Mouse (Mus musculus) right cerebral cortex, postnatal 4 days (tissue): ENCODE data around the gene P2ry6.
A peak's percentile ranks its signal among the peaks of the same experiment; 100 is the strongest.

ENCODE experiments used
- DNase-seq: peaks from one replicate; pipeline ENCODE4 v3.0.0-alpha.2; 2022

P2ry6 gene

GRCm38 (mm10) chr7:100911246-100911770, 63.1 kb downstream of the P2ry6 start:
- no peak for DNase-seq

- DNase-seq, result peak; percentile 46
These were observed 65.9 kb downstream of the P2ry6 start for GRCm38 (mm10) chr7:100908567-100908966.

- DNase-seq, result no peak
These were observed 66.4 kb downstream of the P2ry6 start for GRCm38 (mm10) chr7:100908061-100908460.

- DNase-seq, result peak; percentile 84
These were observed 67.2 kb downstream of the P2ry6 start for GRCm38 (mm10) chr7:100907231-100907630.

GRCm38 (mm10) chr7:100906029-100906789, 68.2 kb downstream of the P2ry6 start:
- no peak for DNase-seq

- no peak for DNase-seq
These were observed 69.4 kb downstream of the P2ry6 start for GRCm38 (mm10) chr7:100905037-100905436.

- DNase-seq, result no peak
These were observed 69.8 kb downstream of the P2ry6 start for GRCm38 (mm10) chr7:100904612-100905011.

- no peak for DNase-seq
These were observed 71.9 kb downstream of the P2ry6 start for GRCm38 (mm10) chr7:100902451-100903137.

GRCm38 (mm10) chr7:100897828-100898227, 76.6 kb downstream of the P2ry6 start:
- DNase-seq, result no peak

GRCm38 (mm10) chr7:100894833-100895226, 79.6 kb downstream of the P2ry6 start:
- no peak for DNase-seq

GRCm38 (mm10) chr7:100894057-100894832, 80.2 kb downstream of the P2ry6 start:
- peak; percentile 67 for DNase-seq

- peak; percentile 67 for DNase-seq
These were observed 81.0 kb downstream of the P2ry6 start for GRCm38 (mm10) chr7:100893249-100894056.
